Mouse (Mus musculus) spleen, postnatal 0 days (tissue): Measurements from ENCODE around the gene Gm7682. TPM values are rescaled to one million over a fixed set of nuclear protein-coding genes. Genes with fewer than 3 reads are reported as not detected.

Experiments used
- polyA plus RNA-seq: library from polyadenylated mRNA; unstranded; fragments of >200 nt; fragmentation: Nextera tagmentation; extraction: Ambion mirVana; gene quantifications from 2 replicates; pipeline ENCODE4 v1.2.1, GENCODE M21; 2015

Gm7682 gene
- polyA plus RNA-seq, result not detected in 2 replicates

DNA sequence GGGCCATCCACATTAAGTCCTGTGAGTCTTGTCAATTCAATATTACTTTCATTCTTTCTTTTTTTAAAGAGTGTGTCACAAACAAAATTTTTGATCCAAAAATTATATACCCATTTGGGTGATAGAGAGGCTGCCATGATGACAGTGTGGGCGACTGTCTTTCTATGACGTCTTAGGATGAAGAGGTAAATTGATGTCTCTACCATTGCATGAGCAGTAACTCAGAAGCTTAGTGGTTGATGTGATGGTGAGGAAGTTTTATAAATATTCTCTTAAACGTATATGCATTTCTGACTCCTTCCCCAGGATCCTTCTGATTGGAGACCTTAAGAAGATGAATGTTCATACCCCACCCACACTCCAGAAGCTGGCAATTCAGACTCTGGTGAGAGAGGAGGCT is at the start of gene Gm7682:
Gene Gm7682 (plus strand): TSS at position 301 of the 400 bp plus-strand sequence.

Other genes with a start within 250 kb of the Gm7682 start
- not detected in 2 replicates for gene Gm3106, start 227.8 kb upstream of the Gm7682 start, polyA plus RNA-seq
- gene A430089I19Rik, start 139.0 kb upstream of the Gm7682 start, polyA plus RNA-seq, result not detected in 2 replicates
- not detected in 2 replicates for gene Gm6502, start 131.3 kb upstream of the Gm7682 start, polyA plus RNA-seq
- gene AA792892, start 106.0 kb upstream of the Gm7682 start, polyA plus RNA-seq, result not detected in 2 replicates
- gene Gm3139, start 80.5 kb downstream of the Gm7682 start, polyA plus RNA-seq, result not detected in 2 replicates
- gene Gm3147, start 170.6 kb downstream of the Gm7682 start, polyA plus RNA-seq, result not detected in 2 replicates
- gene Gm6509, start 178.2 kb downstream of the Gm7682 start, polyA plus RNA-seq, result not detected in 2 replicates
- not detected in 2 replicates for gene Gm6205, start 202.6 kb downstream of the Gm7682 start, polyA plus RNA-seq